Mouse (Mus musculus): Measurements from ENCODE around the gene Haus3. TPM values are rescaled to one million over a fixed set of nuclear protein-coding genes. Genes with fewer than 3 reads are reported as not detected.

The Haus3 gene
- polyA plus RNA-seq, 1 experiment, result 11.0 TPM

- no peak overlapping the region for H3K4me3 ChIP-seq (replicated peaks; ENCODE audit: insufficient read depth, low read depth, low read length)
- 27% methylated on average over 4 of the region's 4 CpGs for WGBS
- H3K27me3 ChIP-seq (ENCODE audit: control insufficient read depth, insufficient read depth, low read length), result no peaks in the 10 kb centered on the region
- peak in 1 of 2 experiments; percentile 12 for DNase-seq
- no peak overlapping the region for H3K27ac ChIP-seq (ENCODE audit: insufficient read depth, low read length)
- TF ChIP-seq CTCF (IDR thresholded peaks at IDR 0.05; ENCODE audit: borderline replicate concordance, insufficient read depth, low read depth, low read length) (no peak), POLR2A (IDR thresholded peaks at IDR 0.05; ENCODE audit: borderline replicate concordance, insufficient read depth, low read length) (no peak)
- peaks cover 2% of the 10 kb centered on the region; the same call in 1 of the 2 replicates for H3K4me1 ChIP-seq (ENCODE audit: control insufficient read depth, insufficient read depth, low read length)
Observed at GRCm38 (mm10) chr5:34165793-34166192, 3.5 kb downstream of the Haus3 start.

- DNase-seq, result no peak
- Histone ChIP-seq H3K27ac (ENCODE audit: insufficient read depth, low read length) (no peak overlapping the region), H3K4me1 (ENCODE audit: control insufficient read depth, insufficient read depth, low read length) (no peaks in the 10 kb centered on the region), H3K4me3 (replicated peaks; ENCODE audit: insufficient read depth, low read depth, low read length) (no peak overlapping the region), H3K27me3 (ENCODE audit: control insufficient read depth, insufficient read depth, low read length) (no peaks in the 10 kb centered on the region)
- no peak for TF ChIP-seq POLR2A (IDR thresholded peaks at IDR 0.05; ENCODE audit: borderline replicate concordance, insufficient read depth, low read length)
- no peak for TF ChIP-seq CTCF (IDR thresholded peaks at IDR 0.05; ENCODE audit: borderline replicate concordance, insufficient read depth, low read depth, low read length)
Observed at GRCm38 (mm10) chr5:34148476-34148875, 20.9 kb downstream of the Haus3 start.

- no peak for TF ChIP-seq CTCF (IDR thresholded peaks at IDR 0.05; ENCODE audit: borderline replicate concordance, insufficient read depth, low read depth, low read length)
- TF ChIP-seq POLR2A (IDR thresholded peaks at IDR 0.05; ENCODE audit: borderline replicate concordance, insufficient read depth, low read length), result no peak
- 92% methylated on average over 3 of the region's 3 CpGs for WGBS
- DNase-seq, result no peak
Observed at GRCm38 (mm10) chr5:34147554-34147953, 21.8 kb downstream of the Haus3 start.

GRCm38 (mm10) chr5:34139751-34140150 is 29.6 kb downstream of the Haus3 start:
- H3K27me3 ChIP-seq (ENCODE audit: control insufficient read depth, insufficient read depth, low read length), result no peaks in the 10 kb centered on the region
- no peaks in the 10 kb centered on the region for H3K4me1 ChIP-seq (ENCODE audit: control insufficient read depth, insufficient read depth, low read length)
- TF ChIP-seq CTCF (IDR thresholded peaks at IDR 0.05; ENCODE audit: borderline replicate concordance, insufficient read depth, low read depth, low read length) (peak; percentile 76), POLR2A (IDR thresholded peaks at IDR 0.05; ENCODE audit: borderline replicate concordance, insufficient read depth, low read length) (no peak)
- WGBS, result 0% methylated on average over 1 of the region's 1 CpGs
- no peak overlapping the region for H3K4me3 ChIP-seq (replicated peaks; ENCODE audit: insufficient read depth, low read depth, low read length)
- H3K27ac ChIP-seq (ENCODE audit: insufficient read depth, low read length), result no peak overlapping the region
- DNase-seq, result peak; percentile 41 to 42

More at GRCm38 (mm10) chr5:34147554-34147953, 21.8 kb downstream of the Haus3 start:
- H3K4me3 ChIP-seq (replicated peaks; ENCODE audit: insufficient read depth, low read depth, low read length), result no peak overlapping the region
- H3K27me3 ChIP-seq (ENCODE audit: control insufficient read depth, insufficient read depth, low read length), result no peaks in the 10 kb centered on the region
- no peaks in the 10 kb centered on the region for H3K4me1 ChIP-seq (ENCODE audit: control insufficient read depth, insufficient read depth, low read length)
- no peak overlapping the region for H3K27ac ChIP-seq (ENCODE audit: insufficient read depth, low read length)

- 77% methylated on average over 2 of the region's 2 CpGs for WGBS
- TF ChIP-seq CTCF (IDR thresholded peaks at IDR 0.05; ENCODE audit: borderline replicate concordance, insufficient read depth, low read depth, low read length), result no peak
- TF ChIP-seq POLR2A (IDR thresholded peaks at IDR 0.05; ENCODE audit: borderline replicate concordance, insufficient read depth, low read length), result no peak
- Histone ChIP-seq H3K27me3 (ENCODE audit: control insufficient read depth, insufficient read depth, low read length) (no peaks in the 10 kb centered on the region), H3K4me3 (replicated peaks; ENCODE audit: insufficient read depth, low read depth, low read length) (no peak overlapping the region), H3K4me1 (ENCODE audit: control insufficient read depth, insufficient read depth, low read length) (no peaks in the 10 kb centered on the region), H3K27ac (ENCODE audit: insufficient read depth, low read length) (no peak overlapping the region)
- DNase-seq, result no peak
Observed at GRCm38 (mm10) chr5:34132731-34133130, 36.6 kb downstream of the Haus3 start.

GRCm38 (mm10) chr5:34124131-34124530 is 45.2 kb downstream of the Haus3 start:
- Histone ChIP-seq H3K4me1 (ENCODE audit: control insufficient read depth, insufficient read depth, low read length) (no peaks in the 10 kb centered on the region; the same call in 1 of the 2 replicates), H3K4me3 (replicated peaks; ENCODE audit: insufficient read depth, low read depth, low read length) (no peak overlapping the region), H3K27me3 (ENCODE audit: control insufficient read depth, insufficient read depth, low read length) (no peaks in the 10 kb centered on the region), H3K27ac (ENCODE audit: insufficient read depth, low read length) (no peak overlapping the region)
- 84% methylated on average over 1 of the region's 1 CpGs for WGBS
- no peak for TF ChIP-seq POLR2A (IDR thresholded peaks at IDR 0.05; ENCODE audit: borderline replicate concordance, insufficient read depth, low read length)
- no peak for TF ChIP-seq CTCF (IDR thresholded peaks at IDR 0.05; ENCODE audit: borderline replicate concordance, insufficient read depth, low read depth, low read length)
- DNase-seq, result no peak

GRCm38 (mm10) chr5:34119121-34119856 is 50.0 kb downstream of the Haus3 start:
- 17% methylated on average over 3 of the region's 3 CpGs for WGBS
- no peak overlapping the region for H3K4me3 ChIP-seq (replicated peaks; ENCODE audit: insufficient read depth, low read depth, low read length)
- H3K27me3 ChIP-seq (ENCODE audit: control insufficient read depth, insufficient read depth, low read length), result no peaks in the 10 kb centered on the region
- H3K4me1 ChIP-seq (ENCODE audit: control insufficient read depth, insufficient read depth, low read length), result no peaks in the 10 kb centered on the region; the same call in 1 of the 2 replicates
- TF ChIP-seq POLR2A (IDR thresholded peaks at IDR 0.05; ENCODE audit: borderline replicate concordance, insufficient read depth, low read length), result no peak
- no peak for TF ChIP-seq CTCF (IDR thresholded peaks at IDR 0.05; ENCODE audit: borderline replicate concordance, insufficient read depth, low read depth, low read length)
- H3K27ac ChIP-seq (ENCODE audit: insufficient read depth, low read length), result no peak overlapping the region
- DNase-seq, result peak; percentile 59 to 80

- 60% methylated on average over 1 of the region's 1 CpGs for WGBS
- no peaks in the 10 kb centered on the region for H3K4me1 ChIP-seq (ENCODE audit: control insufficient read depth, insufficient read depth, low read length)
Observed at GRCm38 (mm10) chr5:34105681-34106080, 63.6 kb downstream of the Haus3 start.

More at GRCm38 (mm10) chr5:34105681-34106080, 63.6 kb downstream of the Haus3 start:
- H3K27ac ChIP-seq (ENCODE audit: insufficient read depth, low read length), result no peak overlapping the region
- H3K27me3 ChIP-seq (ENCODE audit: control insufficient read depth, insufficient read depth, low read length), result no peaks in the 10 kb centered on the region
- no peak overlapping the region for H3K4me3 ChIP-seq (replicated peaks; ENCODE audit: insufficient read depth, low read depth, low read length)
- no peak for DNase-seq
- TF ChIP-seq POLR2A (IDR thresholded peaks at IDR 0.05; ENCODE audit: borderline replicate concordance, insufficient read depth, low read length), result no peak
- no peak for TF ChIP-seq CTCF (IDR thresholded peaks at IDR 0.05; ENCODE audit: borderline replicate concordance, insufficient read depth, low read depth, low read length)

Other genes with a start within 250 kb of the Haus3 start
- gene Nelfa, start 233.1 kb downstream of the Haus3 start, polyA plus RNA-seq (2012; rRNA removed), result 29.2 and 32.9 TPM in 2 replicates
- gene Gm1673, start 186.1 kb downstream of the Haus3 start, polyA plus RNA-seq (2012; rRNA removed), result 164 and 171 TPM in 2 replicates
- 166 and 190 TPM in 2 replicates for gene Nat8l, start 173.5 kb downstream of the Haus3 start, polyA plus RNA-seq (2012; rRNA removed)
- gene Poln, start 79 bp downstream of the Haus3 start, polyA plus RNA-seq (2012; rRNA removed), result 0.82 and 1.0 TPM in 2 replicates
- 91.6 and 96.5 TPM in 2 replicates for gene Mxd4, start 18.2 kb upstream of the Haus3 start, polyA plus RNA-seq (2012; rRNA removed)
- 62.9 and 69.5 TPM in 2 replicates for gene Zfyve28, start 118.9 kb upstream of the Haus3 start, polyA plus RNA-seq (2012; rRNA removed)
- 1.4 and 1.7 TPM in 2 replicates for gene Cfap99, start 119.1 kb upstream of the Haus3 start, polyA plus RNA-seq (2012; rRNA removed)
- gene Rnf4, start 166.8 kb upstream of the Haus3 start, polyA plus RNA-seq (2012; rRNA removed), result 77.5 and 80.0 TPM in 2 replicates
- gene Fam193a, start 200.4 kb upstream of the Haus3 start, polyA plus RNA-seq (2012; rRNA removed), result 45.5 and 52.2 TPM in 2 replicates